Mouse (Mus musculus) embryonic stem cell, embryonic (primary cell): ENCODE data around the gene Sema5a.

ENCODE experiments used
- CTCF ChIA-PET, 4 experiments: fragments of 300-600 bp in 2 of 4; fragments of 350-600 bp in 2 of 4; sonication (Branson Sonifier 250); formaldehyde crosslinking; loops; one replicate each; lab custom pipeline; 2022; ENCODE audit warnings: inconsistent platforms in 2 of 4; lab: Charles Lee
- POLR2A ChIA-PET, 4 experiments: fragments of 300-600 bp in 2 of 4; fragments of 350-600 bp in 2 of 4; sonication (Branson Sonifier 250); formaldehyde crosslinking; loops; one replicate each; lab custom pipeline; 2022; ENCODE audit warnings: antibody characterized with exemption in 4 of 4, inconsistent platforms in 1 of 4; lab: Charles Lee

Gene Sema5a

GRCm38 (mm10) chr15:32397064-32397463 lies 152.5 kb downstream of the Sema5a start:
- POLR2A ChIA-PET: no interaction called here
- CTCF ChIA-PET: no interaction called here

DNA sequence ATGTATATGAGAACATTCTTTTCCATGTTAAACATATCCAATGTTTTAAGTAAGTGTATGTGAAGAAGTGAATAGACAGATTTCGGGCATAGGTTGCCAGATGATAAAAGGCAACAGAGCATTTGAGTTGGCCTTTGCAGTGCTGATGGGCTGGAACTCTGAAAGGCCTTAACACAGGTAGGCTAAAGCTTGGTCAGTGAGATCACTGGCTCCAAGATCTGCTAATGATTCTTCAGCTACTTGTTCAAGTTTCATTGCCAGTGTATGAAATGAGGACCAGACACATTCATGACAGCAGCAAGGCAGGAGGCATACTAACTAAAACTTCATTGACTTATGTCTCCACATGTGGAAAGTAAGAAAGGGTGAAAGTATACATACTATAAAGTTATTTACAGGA lies 154.1 kb downstream of the Sema5a start:
- CTCF ChIA-PET: no interaction called here

GRCm38 (mm10) chr15:32401909-32402527 lies 157.4 kb downstream of the Sema5a start:
- CTCF ChIA-PET: no interaction called here

More for the DNA sequence above, 154.1 kb downstream of the Sema5a start:
- POLR2A ChIA-PET: no interaction called here

DNA sequence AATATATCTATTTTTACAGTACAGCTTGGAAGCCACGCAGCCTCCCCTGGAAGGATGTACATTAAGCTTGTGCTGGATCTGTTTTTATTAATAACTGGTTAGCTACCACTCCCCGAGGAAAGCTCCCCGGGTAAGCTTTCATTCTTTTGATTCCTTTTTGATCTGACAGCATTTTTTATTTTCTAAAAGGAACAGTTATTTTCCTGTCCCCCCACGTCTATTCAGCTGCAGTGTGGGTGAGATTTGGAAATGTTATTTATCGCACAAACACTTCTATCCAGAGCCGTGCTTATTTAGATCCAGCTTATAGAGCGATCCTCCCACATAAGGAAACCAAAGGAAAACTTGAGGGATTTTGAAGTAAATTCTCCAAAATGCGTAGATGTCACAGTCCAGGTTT lies 158.7 kb downstream of the Sema5a start:
- CTCF ChIA-PET: no interaction called here
- POLR2A ChIA-PET: interaction anchor here in 1 of 4 experiments (0.5 kb wide), 1 partner anchor 24 kb away, joined by 3 read pairs; no protein-coding TSS in a partner anchor

More at GRCm38 (mm10) chr15:32401909-32402527, 157.4 kb downstream of the Sema5a start:
- POLR2A ChIA-PET: no interaction called here

GRCm38 (mm10) chr15:32406436-32406835 lies 161.8 kb downstream of the Sema5a start:
- POLR2A ChIA-PET: no interaction called here
- CTCF ChIA-PET: no interaction called here

DNA sequence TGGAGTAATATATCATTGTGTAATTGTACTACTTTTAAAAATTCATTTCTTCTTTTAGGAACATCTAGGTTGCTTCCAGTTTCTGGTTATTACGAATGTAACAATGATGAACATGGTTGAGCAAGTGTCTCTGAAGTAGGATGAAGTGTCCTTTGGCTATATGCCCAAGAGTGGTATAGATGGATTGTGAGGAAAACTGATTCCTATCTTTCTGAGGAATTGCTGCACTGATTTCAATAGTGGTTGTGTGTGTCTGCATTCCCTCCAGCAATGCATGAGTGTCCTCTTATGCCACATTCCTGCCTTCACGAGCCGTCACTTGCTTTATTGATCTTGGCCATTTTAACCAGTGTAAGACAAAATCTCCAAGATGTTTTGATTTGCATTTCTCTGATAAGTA lies 163.2 kb downstream of the Sema5a start:
- ChIA-PET POLR2A (no interaction called here), CTCF (no interaction called here)

DNA sequence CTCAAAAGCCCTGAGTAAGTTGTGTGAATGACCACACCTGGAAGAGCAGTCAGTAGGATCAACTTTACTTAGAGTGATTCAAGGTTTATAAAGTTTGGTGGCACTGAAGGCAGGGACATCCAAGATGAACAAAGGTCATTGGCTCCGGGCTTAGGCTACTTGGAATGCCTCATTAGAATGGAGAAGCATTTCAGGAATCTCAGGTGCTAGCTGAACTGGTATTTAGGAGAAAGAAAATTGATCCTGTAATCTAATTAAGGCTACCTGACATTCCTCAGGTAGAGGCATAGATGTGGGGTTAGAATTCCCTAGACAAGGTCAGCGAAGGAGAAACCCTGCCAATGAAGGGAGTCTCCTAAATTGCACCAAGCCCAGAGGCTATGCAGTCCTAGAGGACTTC lies 171.7 kb downstream of the Sema5a start:
- ChIA-PET CTCF (no interaction called here), POLR2A (no interaction called here)

- POLR2A ChIA-PET: interaction anchor here in 1 of 4 experiments (0.6 kb wide), 1 partner anchor 66 kb away, joined by 4 read pairs; no protein-coding TSS in a partner anchor
These were observed 178.0 kb downstream of the Sema5a start for GRCm38 (mm10) chr15:32422631-32423030.

GRCm38 (mm10) chr15:32423061-32423460 lies 178.5 kb downstream of the Sema5a start:
- POLR2A ChIA-PET: no interaction called here
- CTCF ChIA-PET: no interaction called here

More at GRCm38 (mm10) chr15:32422631-32423030, 178.0 kb downstream of the Sema5a start:
- CTCF ChIA-PET: no interaction called here

DNA sequence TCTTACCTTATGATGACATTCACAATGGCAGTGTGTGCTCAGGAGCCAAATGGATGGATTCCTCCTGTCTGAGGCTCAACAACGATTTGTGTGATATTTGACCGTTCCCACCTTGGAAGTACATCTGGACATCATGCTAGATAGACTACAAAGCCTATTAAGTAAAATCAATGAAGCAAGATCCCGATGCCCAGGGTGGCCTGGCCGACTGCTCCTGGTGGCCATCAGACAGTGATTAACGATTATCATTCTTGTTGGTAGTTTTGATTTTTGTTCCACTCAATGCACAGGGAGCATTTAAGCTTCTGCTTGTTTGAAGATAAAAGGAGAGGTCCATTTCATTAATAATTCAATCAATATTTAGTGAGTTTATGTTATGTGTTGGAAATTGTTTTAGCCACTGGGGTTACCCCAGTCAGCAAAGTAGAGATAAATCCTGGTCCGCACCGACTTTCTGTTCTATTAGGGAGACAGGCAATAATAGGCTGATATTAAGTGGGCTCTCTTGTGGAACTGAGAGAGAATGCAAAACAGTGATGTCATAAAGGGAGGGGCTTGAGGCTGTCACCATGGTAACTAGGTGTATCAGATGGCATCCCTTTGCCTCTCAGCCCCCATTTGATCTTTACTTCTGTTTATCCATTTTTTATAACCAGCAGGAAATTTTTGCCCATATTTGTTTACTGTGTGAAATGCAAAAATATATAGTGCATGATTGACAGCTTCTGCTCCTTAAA lies 182.7 kb downstream of the Sema5a start:
- ChIA-PET POLR2A (interaction anchor here in 1 of 4 experiments (0.7 kb wide), 1 partner anchor 24 kb away, joined by 3 read pairs; no protein-coding TSS in a partner anchor), CTCF (interaction anchor here in 1 of 4 experiments (0.7 kb wide), 1 partner anchor 641 kb away, joined by 9 read pairs; no protein-coding TSS in a partner anchor)

- ChIA-PET CTCF (no interaction called here), POLR2A (interaction anchor here in 1 of 4 experiments (0.7 kb wide), 1 partner anchor 188 kb away, joined by 3 read pairs; the partner anchor contains the start of gene Sema5a)
These were observed 188.6 kb downstream of the Sema5a start for GRCm38 (mm10) chr15:32432927-32433832.

- ChIA-PET POLR2A (no interaction called here), CTCF (interaction anchor here in 1 of 4 experiments (1.0 kb wide), 1 partner anchor 188 kb away, joined by 4 read pairs; no protein-coding TSS in a partner anchor)
These were observed 189.2 kb downstream of the Sema5a start for GRCm38 (mm10) chr15:32433833-32434155.

- ChIA-PET CTCF (interaction anchor here in 1 of 4 experiments (1.0 kb wide), 1 partner anchor 188 kb away, joined by 4 read pairs; no protein-coding TSS in a partner anchor), POLR2A (no interaction called here)
These were observed 189.7 kb downstream of the Sema5a start for GRCm38 (mm10) chr15:32434274-32434673.

- CTCF ChIA-PET: no interaction called here
- POLR2A ChIA-PET: no interaction called here
These were observed 193.0 kb downstream of the Sema5a start for GRCm38 (mm10) chr15:32437654-32438053.

DNA sequence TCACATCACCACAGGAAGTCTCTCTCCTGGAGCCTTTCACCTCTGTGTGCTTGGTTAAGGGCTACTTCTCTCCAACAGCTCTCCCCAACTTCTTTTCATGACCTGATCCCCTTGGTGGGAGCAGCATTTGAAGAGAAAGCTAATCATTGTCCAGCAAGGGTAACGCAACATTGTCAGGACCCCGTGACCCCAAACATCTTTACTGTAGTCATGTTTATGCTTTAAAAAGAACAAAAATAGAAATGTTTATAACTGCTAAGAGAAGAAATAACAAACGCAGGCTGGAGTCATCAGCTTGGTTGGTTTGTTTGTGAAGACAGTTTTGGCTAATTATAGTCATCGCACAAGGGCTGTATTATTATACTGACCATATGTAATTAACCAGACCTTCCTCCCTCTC lies 198.1 kb downstream of the Sema5a start:
- ChIA-PET POLR2A (no interaction called here), CTCF (no interaction called here)

- CTCF ChIA-PET: no interaction called here
These were observed 203.1 kb downstream of the Sema5a start for GRCm38 (mm10) chr15:32447558-32448349.

DNA sequence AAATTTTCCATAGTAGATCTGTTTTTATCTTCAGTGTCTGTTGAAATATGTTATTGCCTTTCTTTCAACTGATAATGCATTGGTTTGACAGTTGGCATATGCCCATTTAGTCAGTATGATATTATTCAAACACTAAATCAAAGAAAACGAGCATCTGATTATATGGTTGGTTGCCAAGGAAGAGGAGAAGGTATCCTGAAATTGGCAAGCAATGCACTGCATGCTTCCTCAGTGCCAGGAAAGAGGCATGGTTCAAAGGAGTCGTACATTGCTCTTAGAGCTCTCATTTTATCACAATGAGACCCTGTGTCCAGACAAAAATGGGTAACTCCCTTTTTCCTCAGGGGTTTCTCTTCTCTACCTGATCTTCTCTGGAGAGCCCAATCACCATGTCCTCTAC lies 214.4 kb downstream of the Sema5a start:
- ChIA-PET POLR2A (no interaction called here), CTCF (no interaction called here)

More at GRCm38 (mm10) chr15:32447558-32448349, 203.1 kb downstream of the Sema5a start:
- POLR2A ChIA-PET: no interaction called here

DNA sequence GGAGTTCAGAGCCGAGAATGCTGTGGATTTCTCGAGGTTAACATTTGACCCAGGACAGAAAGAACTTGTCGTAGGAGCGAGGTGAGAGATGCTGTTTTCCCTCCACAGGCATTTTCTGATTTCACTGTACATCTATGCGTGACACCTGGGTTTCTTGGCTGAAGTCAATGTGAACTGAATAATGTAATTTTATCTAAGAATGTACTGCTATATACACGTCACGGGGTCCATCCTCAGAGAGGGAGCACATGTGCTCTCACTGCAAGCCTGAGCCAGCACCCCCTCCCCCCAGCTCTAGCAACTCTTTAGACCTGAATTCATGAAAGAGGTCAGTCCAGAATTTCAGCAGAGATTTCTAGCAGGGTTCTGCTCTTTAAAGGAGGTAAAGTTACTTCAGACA lies 215.6 kb downstream of the Sema5a start:
- CTCF ChIA-PET: no interaction called here
- POLR2A ChIA-PET: no interaction called here
